Mouse (Mus musculus) spleen, postnatal 36 days (tissue): ENCODE data around the gene Rps21.
"Not testable (repeated sequence)": the region's sequence is repeated elsewhere in the genome, so short reads cannot be mapped to it uniquely, and the experiment has no call there.

Experiments used
- DNase-seq, 2 experiments: peaks; one replicate each; pipeline ENCODE4 v3.0.0; 2022; ENCODE audit warnings: low spot score in 2 of 2, mixed read lengths in 1 of 2

Gene Rps21

DNA sequence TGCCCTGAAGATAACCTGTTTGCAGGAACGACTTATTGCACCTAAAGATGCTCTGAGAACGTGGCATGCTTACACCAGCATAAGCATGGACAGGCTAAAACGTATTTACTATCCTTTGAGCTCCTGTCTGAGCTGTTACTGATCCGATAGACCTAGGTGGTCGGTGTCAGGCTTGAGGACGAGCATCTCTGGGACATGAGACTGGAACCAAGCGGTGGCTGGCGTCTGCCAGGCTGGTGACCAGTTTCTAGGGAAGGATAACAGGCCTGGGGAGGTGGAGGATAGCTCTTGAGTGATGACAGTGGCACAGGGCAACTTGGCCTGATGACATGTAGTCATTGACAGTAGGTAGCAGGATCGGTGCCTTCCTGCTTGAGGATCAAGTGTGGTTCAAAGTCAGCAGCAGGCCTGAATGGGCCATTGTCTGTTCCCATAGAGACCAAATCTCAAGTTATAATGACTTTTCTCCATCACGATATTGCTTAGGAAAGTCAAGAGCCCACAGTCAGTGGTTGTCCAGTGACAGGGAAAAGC lies 1.8 kb downstream of the Rps21 start:
- DNase-seq = not testable (repeated sequence)

DNA sequence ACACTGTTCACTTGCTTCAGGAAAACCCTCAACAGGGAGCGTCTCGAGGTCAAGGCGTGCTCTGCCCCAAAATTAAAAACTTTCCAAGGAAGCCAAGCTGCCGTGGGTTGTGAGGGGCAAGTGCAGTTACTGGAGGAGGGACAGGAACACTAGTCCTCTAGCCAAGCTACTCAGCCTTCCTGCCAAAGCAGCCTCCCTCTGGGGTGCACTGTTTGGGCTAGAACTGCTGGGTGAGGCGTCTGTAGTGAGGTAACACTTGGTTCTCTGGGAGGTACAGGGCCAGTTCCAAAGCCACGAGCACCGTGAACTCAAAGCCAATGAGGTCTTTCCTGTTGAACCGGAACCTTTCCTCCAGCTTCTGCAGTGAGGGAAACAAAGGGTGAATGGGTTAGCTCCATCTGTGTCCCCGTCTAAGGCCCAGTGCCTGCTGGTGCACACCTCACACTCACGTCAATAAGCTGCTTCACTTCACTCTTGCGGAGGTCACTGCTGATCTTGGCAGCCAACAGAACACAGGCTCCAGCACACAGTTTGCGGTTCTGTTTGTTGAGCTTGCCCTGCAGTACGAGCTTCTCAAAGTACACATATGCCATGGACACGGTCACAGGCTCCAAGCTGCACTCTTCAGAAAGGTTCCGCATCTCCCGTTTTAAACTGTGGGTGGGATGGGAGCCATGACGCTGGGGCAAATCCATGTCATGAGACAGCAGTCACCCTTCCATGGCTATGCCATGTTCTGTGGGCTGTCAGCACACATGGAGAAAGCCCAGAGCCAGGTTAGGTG lies 2.8 kb downstream of the Rps21 start:
- DNase-seq = not testable (repeated sequence)

DNA sequence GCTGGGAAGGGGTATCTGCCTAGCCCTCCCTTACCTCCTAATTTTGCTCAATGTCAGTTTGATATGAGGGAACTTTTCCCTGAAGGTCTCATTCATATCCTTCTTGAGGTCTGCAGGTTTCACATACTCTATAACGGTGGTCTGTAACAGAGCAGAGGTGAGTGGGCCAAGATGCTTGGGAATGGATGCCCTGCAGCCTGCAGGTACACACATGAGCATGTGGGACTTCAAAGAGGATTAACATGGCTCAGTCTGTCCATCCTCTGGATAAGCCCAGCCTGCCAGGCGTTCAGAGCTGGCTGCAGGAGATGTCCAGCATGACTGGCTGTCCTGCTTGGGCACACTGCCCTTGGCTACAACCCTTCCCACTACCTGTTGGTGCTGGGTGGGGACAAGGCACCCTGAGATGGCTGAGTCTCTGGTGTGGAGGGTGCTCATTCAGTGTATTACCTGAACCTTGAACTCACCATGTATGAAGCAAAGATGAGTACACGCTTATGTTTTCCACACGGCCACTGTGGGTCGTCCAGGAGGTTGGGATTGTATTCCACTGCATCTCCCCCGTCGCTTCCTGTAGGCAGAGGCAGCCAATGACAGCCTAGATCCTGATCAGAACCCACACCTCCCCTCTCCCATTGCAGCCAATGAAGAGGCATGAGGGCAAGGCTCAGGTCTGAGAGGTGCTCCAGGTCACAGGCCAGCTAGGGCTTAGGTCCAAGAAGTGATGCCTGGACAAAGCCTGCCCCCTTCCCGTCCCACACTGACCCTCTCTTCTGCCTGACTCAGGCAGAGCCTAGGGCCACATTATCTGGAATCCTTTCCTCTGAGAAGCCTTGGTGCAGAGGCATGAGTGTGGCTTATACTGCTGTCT lies 3.7 kb downstream of the Rps21 start:
- DNase-seq = no peak

DNA sequence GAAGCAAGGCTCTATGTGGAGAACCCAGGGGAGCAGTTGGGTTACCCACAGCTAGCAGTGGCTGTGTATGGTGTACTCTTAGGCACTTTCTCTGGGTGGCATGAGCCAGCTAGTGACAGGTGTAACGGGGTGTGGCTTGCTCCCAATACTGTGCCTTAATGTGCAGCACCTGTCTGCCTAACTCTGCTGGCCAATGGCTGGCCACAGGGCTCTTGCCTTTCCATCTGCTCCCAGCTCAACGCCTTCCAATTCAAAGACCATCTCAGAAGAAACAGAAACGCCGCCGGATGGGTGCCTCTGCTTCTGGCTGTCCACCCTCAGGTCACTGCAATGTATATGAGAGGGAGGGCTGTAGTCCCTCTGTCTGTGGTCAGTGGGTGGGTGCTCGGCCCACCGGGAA lies 4.7 kb downstream of the Rps21 start:
- no peak for DNase-seq

DNA sequence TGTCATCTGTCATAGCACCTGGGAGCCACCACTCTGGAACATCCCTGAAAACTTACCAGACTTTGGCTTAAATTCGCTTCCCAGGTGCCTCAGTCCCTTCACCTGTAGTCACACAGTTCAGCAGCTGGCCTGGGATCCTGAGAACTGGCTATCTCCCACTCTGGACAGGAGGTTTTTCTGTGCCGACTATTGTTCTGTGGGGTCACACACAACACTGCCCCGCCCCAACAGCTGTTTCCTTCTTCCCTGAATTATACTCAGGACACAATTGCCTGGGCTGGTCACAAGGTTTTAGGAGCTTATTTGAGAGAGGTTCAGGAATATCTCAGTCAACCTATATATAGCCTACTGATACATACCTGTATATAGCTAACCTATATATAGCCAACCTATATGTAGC lies 5.3 kb downstream of the Rps21 start:
- DNase-seq = no peak

DNA sequence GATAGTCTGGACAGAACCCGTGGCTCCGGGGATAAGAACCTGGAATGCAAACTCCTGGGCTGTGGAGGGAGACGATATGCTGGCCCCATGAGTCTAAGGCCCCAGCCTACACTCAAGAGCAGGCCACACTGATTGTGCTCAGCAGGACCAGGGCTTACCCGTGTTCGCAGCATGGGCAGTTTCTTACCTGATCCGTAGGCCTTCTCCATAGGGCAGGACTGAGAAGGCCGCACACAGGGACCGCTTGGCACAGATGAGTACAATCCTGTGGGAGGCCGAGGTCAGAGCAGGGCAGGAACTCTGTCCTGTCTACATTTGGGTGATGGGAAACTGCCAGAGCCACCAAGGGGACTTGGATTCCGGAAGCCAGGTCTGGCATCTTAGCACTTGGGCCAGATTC lies 5.7 kb downstream of the Rps21 start:
- DNase-seq = no peak

DNA sequence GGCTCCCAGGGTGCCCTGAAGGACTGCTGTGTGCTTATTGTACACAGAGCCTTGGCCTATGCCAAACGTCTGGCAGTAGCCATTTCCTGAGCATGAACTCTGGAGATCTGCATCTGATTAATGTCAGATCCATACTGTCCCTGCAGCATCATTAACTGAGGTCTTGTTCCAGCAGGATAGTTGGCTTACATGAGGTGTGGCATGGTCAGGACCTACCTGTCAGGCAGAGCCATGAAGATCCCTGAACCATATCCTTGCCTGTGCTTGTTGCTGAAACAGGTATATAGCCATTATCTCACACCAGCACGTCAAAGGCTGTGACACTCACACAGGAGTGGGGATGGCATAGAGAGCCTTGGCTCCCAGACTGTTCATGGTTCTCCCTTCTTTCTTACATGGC lies 10.8 kb downstream of the Rps21 start:
- DNase-seq = no peak

DNA sequence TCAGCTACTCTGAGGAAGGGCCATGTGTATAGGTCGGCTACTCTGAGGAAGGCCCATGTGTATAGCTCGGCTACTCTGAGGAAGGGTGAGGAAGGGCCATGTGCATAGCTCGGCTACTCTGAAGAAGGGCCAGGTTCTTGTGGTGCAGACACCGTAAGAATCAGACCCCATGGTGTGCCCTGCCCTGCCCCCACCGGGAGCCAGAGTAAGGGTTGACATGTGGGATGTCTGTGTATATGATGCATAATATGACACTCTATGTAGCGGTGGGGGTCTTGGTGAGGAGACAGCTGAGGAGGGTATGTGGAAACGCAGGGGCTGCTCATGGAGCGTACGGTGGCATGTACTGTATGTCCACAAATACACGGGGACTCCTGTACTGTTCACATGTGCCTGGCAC lies 12.2 kb downstream of the Rps21 start:
- DNase-seq = no peak

DNA sequence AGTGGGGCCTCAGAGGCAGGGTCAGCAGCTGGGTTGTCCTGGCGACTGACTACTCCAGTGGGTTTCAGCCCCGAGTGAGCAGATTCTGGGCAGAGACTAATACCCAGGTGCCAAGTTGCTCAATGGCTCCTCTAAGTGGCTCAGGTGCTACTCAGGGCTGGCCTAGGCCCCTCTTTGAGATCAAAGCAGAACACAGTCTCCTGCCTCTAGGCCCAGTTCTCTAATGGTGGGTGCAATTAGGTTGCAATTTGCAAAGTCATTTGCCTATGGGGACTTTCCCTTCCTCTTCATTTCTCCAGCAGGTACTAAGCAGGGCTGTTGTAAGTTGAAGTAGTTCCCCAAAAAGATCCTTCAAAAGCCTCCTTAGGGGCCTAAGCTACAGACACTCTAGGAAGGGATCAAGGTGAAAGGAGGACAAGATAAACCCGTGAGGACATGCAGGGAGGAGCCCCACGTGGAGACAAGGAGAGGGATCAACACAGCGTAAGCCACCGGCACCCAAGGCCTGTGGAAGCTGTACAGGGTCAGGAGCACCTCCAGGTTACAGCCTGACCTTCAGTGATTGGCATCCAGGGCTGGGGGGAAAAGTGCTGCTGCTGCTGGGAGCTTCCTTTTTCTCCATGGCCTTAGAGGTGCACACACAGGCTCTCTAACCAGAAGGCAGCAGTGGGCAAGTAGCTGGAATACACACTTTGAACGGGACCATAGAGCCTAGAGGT lies 13.5 kb downstream of the Rps21 start:
- DNase-seq = peak; percentile 75 to 80

DNA sequence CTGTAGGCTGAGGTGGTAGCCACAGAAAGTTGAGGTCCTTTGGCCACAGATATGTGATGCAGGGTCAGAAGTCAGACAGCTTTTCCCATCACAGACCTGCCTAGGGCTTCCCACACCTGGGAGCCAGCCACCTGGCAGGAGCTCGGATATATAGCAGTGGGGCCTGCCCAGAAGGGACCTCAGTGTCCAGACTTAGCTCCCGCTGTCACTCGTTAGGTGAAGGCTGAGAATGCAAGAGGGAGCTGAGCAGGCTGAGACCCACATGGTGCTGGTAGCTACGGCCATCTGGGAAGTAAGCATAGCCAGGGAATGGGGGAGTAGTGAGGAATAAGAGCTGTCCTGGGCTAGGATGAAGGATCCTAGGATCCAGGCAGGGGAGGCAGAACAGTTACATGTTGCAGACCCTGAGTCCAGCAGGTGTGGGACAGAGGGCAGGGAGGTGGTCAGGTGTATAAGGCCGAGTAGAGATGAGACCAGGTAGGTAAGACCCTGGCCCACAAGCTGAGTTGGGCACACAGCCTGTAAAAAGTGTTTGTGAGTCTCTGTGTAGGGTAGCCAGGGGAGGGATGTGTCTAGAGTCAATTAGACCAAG lies 14.7 kb downstream of the Rps21 start:
- no peak for DNase-seq

DNA sequence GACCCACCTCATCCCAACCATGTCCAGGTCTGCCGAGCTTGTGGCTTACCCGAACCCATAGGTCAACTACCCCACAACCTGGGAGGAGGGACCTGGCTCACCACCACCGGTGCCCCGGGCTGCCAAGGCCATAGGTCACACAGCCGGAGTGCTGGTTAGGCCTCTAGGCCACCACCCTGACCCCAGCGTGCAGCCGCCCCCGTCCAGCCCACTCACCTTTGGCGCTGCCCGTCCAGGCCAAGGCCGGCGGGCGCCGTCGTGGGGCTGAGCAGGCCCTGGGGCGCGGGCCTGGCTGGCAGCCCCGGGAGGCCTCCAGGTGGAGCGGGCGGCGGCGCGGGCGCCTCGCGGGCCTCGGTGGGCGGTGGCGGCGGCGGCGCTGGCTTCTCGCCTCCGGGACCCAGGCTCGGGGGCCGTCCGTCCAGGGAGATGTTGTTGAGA lies 15.7 kb downstream of the Rps21 start:
- DNase-seq = peak in 1 of 2 experiments; percentile 37

DNA sequence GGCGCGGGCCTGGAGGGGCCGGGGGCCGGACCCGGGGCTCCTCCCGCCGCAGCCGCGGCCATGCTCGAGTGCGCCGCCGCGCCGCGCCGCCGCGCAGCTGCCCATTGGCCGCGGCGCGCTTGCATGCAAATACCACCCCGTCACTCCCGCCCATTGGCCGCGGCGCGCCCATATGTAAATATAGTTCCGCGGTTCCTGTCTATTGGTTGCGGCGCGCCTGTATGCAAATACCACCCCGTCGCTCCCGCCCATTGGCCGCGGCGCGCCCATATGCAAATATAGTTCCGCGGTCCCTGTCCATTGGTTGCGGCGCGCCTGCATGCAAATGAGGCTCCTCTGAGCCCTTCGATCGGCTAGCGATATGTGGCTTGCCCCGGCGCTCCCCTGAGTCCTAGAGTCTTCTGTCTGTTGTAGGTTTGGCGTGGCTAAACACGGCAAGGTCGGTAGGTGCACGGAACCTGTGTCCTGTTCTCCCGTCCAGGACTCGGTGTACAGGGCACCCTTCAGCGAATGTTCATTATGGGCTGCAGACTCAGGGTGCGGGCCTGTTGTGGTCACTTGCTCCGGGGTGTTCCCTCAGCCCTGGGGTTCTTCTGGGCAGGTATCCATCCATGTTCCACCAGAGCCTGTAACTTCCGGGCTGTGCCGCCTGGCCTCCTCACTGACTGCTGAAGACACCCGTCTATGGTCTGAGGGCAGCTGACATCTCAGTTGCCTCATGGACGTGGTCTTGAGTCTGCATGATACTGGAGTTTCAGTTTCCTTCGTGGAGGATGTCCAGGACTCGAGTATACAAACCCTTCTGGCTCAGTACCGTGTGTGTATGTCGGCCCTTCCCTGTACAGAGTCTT lies 16.4 kb downstream of the Rps21 start, which contains the start of gene Cables2:
Gene Cables2, minus strand, starts transcription at position 103 of the 851 bp plus-strand sequence.
- peak; percentile 94 to 96 for DNase-seq

DNA sequence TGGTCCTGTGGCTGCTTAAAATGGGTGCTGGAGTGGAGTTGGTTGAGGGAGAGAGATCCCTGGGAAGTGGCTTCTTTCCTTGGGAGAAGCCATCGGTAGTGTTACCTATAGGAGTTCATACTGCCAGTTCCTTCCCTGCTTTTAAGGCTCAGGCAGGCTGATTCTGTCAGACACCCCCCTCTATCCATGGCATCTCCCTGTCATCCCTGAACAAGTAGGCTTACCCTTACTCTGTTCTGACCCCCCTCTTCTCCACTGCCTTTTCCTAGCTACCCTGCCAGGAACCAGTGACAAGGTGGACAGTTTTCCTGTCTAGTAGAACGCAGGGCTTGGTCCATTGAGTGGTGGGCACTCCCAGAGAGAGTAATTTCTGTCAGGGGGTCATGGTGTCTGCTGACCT lies 17.3 kb downstream of the Rps21 start:
- no peak for DNase-seq

DNA sequence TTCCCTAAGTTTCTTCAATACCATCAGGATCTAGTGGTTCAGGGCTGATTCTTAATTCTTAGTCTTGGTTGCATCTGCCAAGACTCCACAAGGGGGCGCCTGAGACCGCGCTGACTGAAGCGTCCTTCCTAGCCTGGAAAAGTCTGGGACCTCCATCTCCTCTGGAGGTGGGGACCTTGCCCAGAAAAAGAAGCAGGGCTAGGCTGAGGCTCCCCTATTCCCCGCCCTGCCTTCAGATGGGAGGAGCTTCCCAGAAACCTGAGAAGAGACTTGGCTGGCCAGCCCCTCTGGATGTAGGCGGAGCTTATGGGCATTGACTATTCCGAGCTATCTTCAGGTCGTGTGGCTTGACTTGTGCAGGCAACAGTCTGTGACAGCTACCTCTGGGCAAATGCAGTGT lies 18.7 kb downstream of the Rps21 start:
- DNase-seq = peak; percentile 46 to 58

DNA sequence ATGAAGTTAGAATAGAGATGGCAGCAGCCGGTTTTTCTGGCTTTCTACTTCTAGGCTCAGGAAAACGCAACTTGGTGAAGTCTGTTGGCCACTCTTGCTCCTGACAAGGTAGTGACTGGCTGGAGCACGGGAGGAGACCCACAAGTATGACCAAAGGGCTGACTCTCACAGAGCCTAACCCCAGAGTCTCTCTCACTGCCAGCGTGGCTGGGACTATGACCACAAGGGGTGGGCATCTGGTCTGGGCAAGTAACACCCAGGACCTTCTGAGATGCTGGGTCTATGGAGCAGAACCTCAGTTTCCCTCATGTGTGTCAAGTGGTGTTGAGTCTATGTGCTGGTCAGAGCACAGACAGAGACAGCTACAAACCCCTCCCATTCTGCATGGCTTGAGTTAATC lies 19.2 kb downstream of the Rps21 start:
- no peak for DNase-seq

DNA sequence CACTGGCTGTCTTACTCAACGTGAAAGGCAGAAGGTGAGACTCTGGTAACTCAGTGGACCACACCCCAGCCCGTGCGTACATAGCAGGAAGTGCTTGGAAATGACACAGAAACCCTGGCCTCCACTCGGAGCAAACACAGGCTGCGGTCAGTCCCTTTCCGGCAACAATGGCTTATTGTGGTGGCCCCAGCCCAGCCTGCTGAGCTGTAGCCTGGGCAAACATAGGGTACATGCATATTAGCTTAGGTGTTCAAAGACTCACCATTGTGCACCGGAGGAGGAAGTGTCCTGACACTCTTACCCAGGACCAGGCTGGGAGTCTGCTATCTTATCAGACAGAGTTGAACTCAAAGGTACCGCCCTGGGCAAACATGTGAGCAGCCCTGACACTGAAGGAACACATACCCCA lies 19.7 kb downstream of the Rps21 start:
- peak; percentile 39 to 46 for DNase-seq

DNA sequence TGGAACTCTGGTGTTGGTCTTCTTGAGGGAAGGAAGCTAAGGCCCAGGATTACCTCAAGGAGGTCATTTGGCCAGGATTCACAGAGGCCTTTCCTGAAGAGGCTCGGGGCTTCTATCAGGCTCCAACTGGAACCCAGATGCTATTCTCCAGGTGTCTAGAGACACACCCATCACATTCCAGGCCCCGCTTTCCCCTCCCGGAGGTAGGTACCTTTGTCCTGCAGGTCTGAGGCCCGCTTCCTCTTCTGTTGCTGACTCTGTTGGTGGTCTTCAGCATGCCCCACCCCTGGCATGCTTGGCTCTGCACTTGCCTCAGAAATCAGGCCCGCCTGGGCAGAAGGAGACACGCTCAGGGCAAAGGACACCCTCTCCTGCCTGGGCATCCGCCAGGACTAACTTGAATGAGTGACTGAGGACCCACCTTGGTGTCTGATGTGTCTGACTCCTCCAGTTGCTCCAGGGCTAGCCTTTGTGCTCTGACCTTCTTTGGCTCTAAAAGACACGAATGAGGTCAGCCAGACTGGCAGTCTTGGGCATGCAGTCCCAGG lies 20.7 kb downstream of the Rps21 start:
- no peak for DNase-seq

DNA sequence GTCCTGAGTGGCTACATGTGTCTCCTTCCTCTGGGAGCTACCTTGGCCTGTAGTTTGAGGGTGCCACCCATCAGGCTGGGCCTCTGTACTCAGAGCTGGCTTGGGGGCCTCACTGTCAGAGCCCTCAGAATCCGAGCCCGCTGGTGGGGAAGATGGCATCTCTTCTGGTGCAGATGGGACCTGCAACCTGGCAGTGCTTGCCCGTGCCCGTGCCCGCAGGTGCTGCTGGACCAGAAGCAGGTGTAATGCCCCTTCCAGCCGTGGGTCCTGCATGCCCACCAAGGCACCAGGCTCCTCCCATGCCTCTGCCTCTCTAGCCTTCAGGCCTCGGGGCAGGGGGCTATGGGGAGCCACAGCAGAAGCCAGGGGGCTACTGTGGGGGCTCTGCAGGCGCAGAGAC lies 22.1 kb downstream of the Rps21 start:
- no peak for DNase-seq

DNA sequence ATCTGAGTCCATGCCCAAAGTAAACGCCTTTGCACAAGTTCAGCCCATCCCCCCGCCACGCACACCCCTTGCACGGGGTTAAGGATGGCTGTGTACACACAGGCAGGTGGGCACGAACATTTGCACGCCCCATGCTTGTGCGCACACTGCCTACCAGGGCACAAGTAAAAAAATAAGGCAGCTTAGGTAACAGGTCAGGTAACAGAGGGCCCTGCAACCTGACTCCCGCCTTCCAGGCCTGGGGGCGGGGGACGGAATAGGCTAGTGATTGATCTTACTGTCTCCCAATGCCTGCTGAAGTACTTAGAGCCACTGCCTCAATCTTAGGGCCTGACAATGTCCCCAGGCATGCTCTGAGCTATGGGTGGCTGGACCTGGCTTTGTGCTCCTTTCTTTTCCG lies 31.8 kb downstream of the Rps21 start:
- no peak for DNase-seq

DNA sequence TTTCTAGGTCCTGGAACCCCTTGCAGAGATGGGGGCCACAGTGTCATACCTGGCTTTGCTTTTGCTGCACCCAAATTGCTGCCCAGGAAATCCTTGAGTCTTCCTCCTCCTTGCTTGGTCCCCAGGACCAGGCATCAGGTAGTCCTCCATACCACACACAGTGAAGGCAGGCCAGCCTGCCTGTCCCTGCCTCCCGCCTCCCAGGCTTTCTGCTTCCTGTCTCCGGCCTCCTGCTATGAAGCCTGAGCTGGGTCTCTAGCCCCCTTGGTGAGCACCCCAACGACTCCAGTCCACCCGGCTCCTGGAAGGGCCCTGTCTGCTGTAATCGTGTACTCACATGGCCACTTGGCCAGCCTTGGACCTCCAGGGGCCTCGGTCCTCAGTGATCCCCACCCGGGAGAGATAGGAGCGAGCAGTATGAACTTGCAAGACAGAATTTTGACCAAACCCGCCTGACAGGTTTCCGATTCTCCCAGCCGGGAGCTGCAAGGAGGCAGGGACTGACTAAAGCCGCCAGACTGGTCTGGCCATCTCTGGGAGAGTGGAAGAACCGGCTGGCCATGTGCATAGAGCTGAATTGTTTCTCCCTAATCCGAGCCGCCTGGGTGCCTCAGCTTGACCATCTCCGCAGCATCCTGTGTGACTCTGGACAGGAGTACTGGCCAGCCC lies 32.4 kb downstream of the Rps21 start, which contains the start of gene Rbbp8nl:
Gene Rbbp8nl, minus strand, starts transcription at position 440 of the 669 bp plus-strand sequence.
- no peak for DNase-seq
